Mouse (Mus musculus): ENCODE measurements around the gene Scrn3.
A peak's percentile ranks its signal among the peaks of the same experiment; 100 is the strongest.

Gene Scrn3

DNA sequence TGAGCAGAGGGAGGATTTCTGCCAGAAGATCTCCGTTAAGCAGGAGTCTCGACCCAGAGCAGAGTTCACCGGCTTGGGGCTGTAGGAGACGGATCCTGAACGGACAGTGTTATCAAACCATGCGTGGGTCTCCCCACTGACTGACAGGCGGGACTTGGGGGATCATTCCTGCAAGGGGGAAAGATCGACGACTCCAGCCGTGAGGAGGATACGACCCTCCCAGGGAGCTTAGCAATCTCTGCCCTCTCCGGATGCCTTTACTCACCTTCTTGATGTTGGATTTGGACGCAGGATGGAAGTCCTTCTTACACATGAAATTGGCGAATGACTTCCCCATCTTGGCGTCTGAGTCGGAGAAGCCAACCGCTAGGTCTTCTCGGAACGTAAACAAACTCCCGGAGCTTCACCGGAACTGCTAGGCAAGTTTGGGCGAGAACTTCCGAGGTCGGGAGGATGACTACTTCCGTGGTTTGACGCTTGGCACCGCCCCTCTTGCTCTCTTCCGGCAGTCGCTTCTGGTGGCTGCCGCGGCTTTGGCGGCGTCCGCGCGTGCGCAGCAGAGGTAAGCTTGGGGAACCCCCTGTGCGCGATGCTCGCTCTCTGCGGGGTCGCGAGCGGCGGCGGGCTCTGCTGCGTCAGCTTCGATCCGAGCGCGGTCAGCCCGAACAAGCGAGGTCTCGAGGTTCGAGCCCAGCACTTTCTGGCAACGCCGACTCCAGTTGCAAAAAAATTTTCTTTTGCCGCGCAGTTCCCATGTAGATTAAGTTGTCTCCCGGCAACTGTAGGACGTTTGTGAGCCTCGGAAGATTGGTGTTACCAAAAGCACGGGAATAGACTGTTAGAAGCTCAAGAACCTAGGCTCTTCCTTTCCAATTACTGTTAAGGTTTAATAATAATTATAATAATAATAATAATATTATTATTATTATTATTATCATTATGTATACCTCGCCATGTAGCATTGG is at the start of gene Scrn3, which contains the start of gene Cir1:
Gene Scrn3, plus strand, starts transcription at position 450 of the 965 bp plus-strand sequence.
Gene Cir1, minus strand, starts transcription at position 550 of the 965 bp plus-strand sequence.
- DNase-seq, result peak; percentile 95

DNA sequence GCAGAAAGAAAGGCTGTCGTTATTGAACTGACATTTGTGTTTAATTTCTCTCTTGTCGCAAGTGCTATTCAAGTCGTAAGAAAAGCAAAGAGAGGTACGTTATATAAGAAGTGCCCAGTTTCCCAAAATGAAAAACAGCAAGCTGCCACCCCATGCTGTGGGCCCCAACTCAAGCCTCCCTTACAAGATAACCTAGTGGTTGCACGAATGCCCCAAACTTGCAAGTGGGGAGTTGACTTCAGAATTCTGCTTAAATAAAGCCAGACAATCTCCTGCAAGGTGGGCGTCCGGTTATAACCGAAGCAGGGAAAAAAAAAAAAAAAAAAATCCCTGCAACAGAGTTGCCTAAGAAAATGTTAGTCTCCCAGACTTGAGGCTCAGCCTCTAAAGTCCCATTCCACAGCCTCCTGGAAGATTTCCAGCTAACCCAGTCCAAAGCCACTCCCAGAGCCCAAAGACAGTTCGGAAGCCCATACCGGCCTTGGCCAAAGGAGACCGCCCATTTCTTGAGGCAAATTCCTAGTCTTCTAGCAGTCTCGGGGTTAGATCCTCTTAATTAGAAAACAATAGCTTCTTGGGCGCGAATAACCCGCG is 49.1 kb upstream of the Scrn3 start:
- no peak for DNase-seq

DNA sequence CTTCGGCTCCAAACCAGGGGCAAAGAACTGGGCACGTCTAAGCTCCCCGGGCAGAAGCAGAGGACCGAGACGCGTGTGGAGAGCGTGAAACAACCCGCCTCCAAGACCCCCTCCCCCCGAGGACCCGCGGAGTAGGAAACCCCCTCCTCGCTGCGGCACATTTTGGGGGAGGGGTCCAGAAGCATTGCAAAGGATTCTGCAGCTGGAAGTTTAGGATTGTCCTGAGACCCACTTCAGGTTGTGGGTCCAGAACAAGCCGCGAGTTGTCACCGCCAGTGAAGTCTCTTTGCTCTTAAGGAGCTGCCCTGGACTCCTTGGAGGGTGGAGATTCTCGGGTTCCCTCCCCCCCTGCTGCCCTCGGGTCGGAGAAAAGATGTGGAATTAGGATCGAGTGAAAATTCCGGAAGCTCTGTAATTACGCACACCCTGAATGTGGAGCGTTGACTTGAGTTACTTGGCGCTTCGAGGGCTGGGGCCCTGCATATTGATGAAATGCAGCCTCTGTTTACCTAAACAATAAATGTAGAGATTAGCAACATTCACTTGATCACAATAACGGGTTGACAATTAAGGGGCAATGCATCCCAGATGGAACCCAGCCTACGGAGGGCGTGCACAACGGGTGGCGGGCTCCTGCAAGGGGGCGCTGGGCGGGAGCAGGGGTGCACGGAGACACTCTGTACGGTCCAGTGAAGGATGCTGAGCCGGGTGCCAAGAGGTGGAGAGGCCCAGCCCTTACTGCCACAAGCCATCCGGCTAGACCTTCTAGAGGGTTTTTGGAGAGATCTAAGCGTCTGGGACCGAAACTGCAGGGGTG is 48.4 kb upstream of the Scrn3 start:
- no peak for DNase-seq

DNA sequence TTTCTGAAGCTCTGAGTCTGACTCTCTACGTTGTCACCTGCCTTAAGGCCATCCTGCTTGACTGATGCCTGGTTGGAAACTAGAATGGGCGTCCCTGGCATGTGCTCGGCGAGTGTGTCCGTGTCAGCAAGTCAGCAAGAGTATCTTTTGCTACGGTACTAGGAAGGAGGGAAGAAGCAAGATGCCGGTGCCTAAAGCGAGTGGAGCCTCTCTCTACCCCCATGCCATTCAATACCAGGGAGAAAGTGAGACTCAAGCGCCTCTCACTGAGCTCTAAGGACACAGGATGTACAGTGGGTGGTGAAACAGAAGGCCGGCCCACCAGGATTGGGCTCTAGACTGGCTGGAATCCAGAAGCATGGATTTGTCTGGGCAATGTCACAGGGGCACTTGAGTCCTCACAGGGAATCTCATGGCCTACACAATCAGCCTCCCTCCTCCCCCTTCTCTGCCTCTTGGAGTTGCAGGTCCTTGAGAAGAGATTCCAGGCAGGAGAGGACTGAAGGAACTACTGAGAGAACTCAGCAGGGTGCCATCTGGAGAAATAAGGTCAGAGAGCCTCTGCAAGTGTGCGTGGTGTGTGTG is 47.7 kb upstream of the Scrn3 start:
- no peak for DNase-seq

DNA sequence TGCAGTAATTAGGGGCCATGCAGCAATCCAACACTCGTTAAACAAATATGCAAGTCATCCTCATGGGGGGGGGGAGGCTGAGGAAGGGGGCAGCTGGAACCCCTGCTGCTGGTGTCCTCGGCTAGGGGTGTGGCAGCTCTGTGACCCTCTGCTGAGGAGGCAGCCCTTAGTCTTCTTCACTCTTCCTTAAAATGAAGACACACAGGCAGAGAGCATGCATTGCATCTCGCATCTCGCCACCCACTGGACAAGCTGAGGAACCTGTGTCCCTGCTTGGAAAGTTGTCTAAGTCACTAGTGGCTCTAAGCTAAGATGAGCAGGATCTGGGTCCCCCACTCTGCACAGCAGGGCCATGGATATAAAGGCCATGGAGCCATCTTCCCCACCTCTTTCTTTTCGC is 46.4 kb upstream of the Scrn3 start:
- no peak for DNase-seq

DNA sequence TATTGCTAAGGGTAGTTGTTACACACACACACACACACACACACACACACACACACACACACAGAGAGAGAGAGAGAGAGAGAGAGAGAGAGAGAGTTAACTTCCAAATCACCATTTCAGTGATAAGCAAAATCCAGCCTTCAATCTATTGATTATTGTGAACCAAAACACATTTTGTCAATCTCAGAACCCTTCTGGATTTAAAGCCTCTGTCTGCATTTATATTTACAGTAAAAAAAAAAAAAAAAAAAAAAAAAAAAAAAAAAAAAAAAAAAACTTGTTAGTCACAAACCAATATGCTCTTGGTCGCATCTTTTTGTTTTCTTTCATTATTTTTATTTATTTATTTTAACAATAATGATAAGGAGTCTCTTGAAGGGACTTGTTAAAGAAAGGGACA is 45.8 kb upstream of the Scrn3 start:
- DNase-seq, result no peak

DNA sequence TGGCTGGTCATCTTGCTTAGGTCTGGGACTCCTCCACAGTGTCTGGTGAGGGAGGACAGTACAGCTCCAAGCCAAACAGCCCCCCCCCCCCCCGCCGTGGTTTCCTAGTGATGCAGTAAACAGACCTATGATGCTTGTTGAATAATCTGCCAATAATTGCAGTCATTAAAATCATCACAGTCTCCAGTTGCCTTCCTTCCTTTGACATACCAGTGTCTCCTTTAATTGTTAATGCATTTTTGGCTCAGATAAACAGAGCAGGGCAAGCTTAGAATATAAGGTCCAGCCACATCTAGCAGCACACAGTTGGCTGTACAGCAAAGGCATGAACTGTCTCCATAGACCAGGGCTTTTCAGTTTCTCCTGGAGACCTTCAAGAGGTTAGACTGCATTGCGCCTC is 45.2 kb upstream of the Scrn3 start:
- DNase-seq, result no peak

DNA sequence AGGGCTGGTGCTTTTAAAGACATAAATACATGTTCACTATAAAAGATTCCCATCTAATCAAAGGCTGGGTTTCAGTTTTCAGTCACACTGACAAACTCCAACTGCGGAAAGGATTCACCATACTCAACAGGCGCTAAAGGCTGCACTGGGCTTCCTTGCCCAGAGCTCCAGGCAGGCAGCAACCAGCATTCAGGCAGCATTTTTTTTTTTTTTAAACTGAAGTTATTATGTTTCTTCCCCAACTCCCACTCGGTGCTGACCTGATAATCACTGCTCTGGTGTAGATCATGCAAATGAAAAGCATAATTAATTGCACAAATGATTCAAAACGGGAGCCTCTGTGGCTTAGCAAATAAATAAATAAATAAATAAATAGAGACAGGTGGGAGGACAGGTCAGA is 44.6 kb upstream of the Scrn3 start:
- DNase-seq, result no peak

DNA sequence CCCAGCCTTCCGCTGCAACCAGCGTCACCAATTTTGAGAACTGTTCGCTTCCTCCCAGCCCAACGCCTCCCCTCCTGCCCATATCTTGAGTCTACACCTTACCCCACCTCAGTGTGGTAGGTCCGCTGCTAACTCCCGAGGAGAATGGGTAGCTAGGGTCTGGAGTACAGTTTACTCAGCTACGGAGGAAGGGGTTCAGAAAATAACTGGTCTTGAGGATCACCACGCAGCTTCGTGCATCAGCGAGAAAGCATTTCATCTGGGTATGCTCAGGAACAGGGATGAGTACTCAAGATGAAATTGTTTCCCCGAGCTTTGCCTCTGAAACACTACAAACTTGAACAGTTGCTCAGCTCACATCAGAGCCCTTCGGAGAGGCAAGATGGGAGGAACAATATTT is 44.1 kb upstream of the Scrn3 start:
- no peak for DNase-seq

DNA sequence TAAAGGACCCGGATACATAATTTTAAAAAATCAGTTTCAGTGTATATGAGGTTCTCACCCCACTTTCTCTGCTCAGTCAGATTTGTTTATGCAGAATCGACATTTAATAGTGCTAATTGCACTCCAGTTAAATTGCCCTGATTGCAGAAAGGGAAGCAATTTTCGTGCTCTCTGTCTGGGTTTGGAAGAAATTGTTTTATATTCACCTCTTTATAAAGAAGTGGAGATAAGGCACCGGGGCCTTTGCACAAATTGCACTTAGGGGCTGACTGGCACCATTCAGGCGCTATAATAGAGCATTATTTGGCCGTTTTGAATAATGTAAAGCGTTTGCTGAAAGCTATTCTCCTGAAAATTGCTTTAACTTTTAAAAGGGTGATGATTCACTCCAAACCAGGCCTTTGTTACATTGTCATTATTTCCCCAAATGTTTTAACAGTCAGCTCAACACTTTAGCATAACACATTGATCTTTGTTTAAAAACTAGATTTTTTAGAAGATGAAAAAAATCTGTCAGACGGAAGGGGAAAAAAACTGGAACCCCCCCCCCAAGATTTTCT is 43.5 kb upstream of the Scrn3 start:
- no peak for DNase-seq

DNA sequence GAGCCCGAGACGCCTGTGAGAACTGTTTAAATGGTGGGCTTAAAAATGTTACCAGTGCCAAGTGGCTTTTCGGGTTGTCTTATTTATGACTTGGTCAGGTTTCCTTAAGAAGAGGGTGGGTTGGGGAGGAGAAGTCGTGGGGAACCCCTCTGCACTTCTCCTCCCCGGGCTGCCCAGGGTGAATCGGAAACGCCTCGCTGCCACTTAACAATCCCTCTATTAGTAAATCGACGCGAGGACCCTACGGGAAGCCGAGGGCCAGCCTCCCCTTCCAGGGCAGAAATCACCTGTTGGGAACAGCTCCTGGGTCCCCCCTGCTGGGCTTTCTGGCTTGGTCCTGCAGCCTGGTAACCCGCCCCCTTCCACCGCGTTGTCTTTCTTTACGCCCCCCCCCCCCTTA is 42.7 kb upstream of the Scrn3 start:
- DNase-seq, result no peak

DNA sequence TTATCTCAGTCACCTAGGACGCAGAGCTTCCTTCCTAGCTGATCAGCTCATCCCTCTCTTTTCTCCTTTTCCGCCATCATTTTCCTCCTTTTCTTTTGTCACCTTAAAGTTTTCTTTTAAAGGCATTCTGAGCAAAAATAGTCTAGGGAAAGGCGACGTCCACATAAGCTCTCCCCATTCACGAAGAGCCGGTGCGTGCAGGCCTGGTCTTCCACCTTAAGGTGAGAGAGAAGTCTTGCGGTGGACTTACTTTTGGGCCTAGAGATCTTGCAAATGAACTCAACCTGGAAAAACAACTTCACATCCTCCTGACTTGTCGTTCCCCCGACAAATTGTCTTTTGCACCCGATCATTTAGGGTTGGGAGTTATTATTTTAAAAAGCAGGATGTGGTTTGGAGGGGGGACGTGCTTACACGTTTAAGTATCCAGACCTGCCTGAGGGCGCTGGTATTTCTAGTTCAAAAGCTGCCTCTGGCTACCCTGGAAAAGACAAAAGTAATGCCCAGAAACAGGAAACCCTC is 42.3 kb upstream of the Scrn3 start:
- DNase-seq, result no peak

DNA sequence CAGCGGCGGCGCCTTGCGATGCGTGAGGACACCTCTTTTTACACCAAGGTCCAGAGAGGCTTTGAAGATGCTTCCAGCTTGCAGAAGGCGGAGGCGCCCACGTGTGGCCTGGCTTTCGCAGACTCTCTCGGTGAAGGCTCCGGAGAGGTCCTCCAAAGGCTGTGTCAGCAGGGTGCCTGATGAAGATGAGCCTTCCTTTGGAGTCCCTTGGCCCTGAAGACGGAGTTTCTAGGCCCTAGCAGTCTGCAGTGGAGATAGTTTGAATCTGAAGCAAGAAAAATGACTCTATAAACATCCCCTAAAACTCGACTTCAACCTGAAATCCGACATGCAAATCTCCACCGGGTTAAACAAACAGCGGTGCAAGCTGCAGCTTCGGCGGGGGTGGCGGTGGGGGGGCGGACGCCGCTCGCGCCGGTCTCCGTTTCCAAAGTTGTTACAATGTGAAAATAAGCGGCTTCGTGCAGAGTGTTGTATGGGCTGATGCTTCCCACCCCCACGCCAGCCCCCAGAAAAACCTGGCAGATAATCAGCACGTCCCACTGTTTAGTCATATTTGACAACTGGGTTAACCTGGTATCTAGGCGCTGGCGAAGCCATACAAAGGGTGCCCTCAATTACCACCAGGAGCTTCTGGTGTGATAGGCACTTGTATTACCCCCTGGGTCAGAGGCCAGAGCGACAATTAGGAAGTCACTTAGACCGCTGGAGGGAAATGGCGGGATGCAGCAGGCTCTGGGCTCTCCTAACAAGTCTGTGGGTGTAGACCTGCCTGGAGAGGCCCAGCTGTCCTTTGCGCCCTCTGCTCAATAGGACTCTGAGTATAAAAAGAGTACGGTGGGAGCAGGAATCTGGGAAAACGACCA is 41.6 kb upstream of the Scrn3 start:
- DNase-seq, result no peak

DNA sequence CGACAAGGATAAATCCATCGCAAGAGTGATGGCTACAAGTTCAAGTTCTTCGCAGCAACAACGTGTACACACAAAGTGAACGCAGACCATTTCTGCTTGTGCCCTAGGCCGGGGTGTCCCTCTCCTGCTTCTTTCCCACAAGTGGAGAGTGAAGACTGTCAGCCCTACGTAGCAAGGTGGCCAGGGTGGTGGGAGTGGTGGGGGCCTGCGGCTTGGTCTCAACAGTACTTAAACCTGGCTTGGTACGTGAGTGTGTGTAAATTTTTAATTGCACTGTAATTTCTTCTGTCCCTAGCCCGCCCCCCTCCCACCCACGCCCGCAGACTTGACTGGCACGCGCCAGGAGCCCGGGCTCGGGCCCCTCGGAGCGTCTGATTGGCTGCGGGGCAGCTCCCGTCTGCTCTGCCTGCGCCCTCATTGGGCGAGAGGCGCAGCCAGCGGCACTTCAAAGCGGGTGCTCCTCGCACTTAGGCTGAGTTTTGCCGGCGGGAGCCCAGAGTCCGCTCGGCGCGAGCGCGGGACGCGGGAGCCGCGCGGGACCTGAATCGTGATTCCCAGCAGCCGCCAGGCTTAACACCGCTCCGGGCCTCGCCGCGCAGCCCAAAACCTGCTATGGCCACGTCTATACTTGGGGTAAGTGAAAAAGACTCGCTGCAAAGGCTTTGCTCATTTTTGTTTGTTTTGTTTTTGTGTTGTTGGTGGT is 40.8 kb upstream of the Scrn3 start, which contains the start of gene Sp9:
Gene Sp9, plus strand, starts transcription at position 467 of the 703 bp plus-strand sequence.
- DNase-seq, result no peak

DNA sequence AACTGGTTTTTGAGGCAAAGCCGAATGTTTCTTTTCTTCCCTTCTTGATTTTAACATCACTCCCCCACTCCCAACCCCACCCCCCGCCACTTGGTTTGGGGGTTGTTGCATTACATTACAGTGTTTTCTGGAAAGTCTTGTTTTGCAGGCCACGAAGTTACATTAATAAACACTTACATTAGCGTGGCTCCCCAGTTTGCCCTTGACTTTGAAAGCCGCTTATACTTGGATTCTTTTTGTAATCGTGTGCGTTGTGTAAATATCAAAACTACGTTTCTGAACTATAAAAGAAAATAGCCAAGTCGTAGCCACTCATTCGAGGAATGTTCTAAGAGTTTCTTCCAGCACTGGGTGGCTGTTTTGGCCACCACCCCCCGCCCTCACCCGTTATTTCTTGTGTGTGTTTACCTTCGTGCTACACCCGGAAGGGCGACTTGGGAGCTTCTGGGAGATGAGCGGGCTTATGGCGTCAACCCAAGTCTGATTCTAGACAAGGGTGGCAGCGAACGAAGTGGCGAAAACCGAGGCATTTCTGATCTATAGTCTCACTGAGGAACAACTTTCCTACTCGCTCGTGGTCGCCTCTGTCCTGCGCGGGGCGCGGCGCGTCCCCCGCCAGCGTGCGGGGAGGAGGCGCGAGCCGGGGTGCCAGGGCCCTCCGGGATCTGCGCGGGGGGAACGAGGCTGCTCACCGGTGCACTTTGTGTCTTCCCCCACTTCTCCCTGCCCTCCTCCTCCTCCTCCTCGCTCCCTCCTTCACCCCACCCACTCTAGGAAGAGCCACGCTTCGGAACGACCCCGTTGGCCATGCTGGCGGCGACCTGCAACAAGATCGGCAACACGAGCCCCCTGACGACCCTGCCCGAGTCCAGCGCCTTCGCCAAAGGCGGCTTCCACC is 39.8 kb upstream of the Scrn3 start:
- DNase-seq, result no peak

DNA sequence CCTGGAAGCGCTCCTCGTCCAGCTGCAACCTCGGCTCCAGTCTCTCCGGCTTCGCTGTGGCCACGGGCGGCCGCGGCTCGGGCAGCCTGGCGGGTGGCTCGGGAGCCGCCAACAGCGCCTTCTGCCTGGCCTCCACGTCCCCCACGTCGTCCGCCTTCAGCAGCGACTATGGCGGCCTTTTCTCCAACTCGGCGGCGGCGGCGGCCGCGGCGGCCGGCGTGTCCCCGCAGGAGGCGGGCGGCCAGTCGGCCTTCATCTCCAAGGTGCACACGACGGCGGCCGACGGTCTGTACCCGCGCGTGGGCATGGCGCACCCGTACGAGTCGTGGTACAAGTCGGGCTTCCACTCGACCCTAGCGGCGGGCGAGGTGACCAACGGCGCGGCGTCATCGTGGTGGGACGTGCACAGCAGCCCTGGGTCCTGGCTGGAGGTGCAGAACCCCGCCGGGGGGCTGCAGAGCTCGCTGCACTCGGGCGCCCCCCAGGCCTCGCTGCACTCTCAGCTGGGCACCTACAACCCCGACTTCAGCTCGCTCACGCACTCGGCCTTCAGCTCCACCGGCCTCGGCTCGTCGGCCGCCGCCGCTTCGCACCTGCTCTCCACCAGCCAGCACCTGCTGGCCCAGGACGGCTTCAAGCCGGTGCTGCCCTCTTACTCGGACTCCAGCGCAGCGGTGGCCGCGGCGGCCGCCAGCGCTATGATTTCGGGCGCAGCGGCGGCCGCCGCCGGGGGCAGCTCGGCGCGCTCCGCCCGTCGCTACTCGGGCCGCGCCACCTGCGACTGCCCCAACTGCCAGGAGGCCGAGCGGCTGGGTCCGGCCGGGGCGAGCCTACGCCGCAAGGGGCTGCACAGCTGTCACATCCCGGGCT is 38.9 kb upstream of the Scrn3 start:
- DNase-seq, result no peak

DNA sequence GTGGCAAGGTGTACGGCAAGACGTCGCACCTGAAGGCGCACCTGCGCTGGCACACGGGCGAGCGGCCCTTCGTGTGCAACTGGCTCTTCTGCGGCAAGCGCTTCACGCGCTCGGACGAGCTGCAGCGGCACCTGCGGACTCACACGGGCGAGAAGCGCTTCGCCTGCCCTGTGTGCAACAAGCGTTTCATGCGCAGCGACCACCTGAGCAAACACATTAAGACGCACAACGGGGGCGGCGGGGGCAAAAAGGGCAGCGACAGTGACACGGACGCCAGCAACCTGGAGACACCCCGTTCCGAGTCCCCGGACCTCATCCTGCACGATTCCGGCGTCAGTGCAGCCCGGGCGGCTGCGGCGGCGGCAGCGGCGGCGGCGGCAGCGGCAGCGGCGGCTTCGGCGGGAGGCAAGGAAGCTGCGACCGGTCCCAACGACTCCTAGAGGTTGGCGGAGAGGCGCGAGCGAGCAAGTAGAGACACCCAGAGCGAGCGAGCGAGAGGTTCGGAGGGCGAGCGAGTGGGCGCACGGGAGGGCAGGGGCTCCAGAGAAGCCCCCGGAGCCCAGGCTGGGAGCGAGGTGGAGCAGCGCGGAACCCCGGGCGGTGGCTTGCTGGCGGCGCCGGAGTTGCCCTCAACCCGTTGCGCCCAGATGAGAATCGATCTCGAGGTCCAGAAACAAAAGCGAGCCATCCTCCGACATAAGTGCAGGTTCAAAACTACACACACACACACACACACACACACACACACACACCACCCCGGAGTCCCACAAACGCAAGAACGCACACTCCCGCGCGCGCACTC is 38.1 kb upstream of the Scrn3 start:
- no peak for DNase-seq
